Mouse (Mus musculus): Measurements from ENCODE around the gene Anapc16.

- TF ChIP-seq CTCF (IDR thresholded peaks at IDR 0.05; ENCODE audit: low read depth) (no peak), EP300 (optimal IDR thresholded peaks at IDR 0.05) (no peak)
These were observed 57.5 kb downstream of the Anapc16 start for GRCm38 (mm10) chr10:59945416-59945815.

Data from stomach, postnatal 0 days (tissue).